Mouse (Mus musculus): ENCODE data around the gene Itgal.

DNA sequence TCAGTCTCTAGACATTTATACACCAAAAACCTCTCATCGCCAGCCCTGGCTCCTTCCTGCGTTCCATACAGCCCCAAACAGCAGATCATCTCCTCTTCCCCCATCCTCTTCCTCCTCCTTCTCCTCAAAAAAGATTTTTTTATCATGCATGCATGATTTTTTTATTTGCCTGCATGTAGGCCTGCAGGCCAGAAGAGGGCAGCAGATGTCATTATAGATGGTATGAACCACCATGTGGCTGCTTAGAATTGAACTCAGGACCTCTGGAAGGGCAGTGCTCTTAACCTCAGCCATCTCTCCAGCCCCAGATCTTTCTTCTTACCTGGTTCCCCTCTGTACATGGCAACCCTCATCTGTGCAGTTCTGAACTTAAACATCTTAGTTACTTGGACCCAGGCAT is 43.6 kb upstream of the Itgal start:
- peak; percentile 76 for TF ChIP-seq CTCF (IDR thresholded peaks at IDR 0.05; ENCODE audit: low read depth)
- TF ChIP-seq EP300 (IDR thresholded peaks at IDR 0.05; ENCODE audit: low read depth), result no peak
